Mouse (Mus musculus) telencephalon, adult 2 months (tissue): ENCODE measurements at regions not wholly inside any gene's neighbourhood (a gene's known extent, or its start where the extent isn't known, plus 50 kb on each side); places are given as distances from the start of the nearest gene placed in this dataset.

Experiments
- DNase-seq: peaks from one replicate; pipeline ENCODE4 v3.0.0-alpha.2; 2011; ENCODE audit warnings: low read depth, low spot score

DNA sequence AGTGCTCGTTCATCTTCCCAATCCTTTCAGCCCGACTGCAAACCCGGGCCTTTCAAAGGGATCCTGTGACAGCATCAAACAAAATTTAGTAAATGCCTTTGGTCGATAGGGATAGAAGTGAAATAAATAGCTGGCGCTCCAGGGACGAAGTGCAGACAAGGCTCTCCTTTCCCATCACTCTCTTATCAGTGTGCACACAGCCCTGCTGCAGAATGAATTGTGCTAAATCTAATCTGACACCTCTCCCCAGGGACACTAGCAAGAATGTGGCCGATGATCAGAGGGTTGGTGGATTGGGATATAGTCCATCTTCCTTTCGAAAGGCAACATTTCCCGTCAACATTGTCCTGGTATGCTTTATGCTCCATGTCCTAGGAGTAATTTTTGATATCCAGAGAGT, 1372.9 kb upstream of the Tenm4 start:
- no peak for DNase-seq

DNA sequence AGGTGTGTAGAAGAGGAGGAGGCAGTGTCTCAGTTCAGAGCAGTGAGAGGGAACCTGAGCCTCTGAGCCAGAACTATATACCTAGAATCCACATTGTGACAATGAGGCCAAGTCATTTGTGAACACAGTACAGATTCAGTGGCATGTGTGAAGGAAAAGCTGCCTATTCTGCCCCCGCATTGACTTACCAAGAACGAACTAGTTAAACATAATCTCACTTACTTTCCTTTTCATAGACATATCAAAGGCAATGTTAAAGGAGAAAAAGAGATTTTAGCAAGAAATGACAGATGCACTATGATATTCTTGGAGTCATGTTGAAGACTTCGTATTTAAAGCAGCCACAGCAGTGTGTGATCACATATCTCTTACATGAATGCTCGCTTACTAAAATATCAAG, 1329.8 kb upstream of the Tenm4 start:
- peak; percentile 28 for DNase-seq

DNA sequence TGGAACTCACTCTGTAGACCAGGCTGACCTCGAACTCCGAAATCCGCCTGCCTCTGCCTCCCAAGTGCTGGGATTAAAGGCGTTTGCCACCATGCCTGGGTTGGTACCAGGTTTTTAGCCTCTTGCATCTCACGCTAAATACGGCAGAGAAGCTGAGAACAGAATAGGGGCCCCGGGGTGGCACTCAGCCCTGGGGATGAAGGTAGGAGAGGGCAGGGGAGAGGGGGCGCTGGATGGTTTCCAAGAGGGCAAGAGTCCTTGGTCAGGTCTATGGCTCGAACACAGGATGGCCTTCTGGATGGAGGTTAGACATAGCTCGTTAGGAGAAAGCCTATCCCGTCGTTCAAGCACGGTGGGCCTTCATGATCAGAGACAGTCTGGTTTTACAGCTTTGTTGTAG, 1319.7 kb upstream of the Tenm4 start:
- no peak for DNase-seq

DNA sequence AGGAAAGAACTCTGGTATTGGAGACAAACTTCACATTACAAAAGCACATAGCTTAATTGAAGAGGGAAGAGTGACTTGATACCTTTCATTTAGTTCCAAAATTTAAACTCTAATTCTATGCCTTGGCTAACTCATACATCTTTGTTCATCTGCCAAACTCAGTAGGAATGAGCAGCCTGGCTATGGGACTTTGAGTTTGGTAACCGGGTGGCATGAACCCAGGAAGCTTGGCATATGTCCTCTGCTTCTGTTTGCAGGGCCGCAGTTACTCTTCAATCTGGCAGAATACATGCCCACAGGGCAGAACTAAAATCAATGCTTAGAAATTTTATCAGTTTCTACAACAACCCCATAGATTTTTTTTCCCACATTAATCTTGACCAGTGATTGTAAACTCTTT, 1314.4 kb upstream of the Tenm4 start:
- DNase-seq = no peak

DNA sequence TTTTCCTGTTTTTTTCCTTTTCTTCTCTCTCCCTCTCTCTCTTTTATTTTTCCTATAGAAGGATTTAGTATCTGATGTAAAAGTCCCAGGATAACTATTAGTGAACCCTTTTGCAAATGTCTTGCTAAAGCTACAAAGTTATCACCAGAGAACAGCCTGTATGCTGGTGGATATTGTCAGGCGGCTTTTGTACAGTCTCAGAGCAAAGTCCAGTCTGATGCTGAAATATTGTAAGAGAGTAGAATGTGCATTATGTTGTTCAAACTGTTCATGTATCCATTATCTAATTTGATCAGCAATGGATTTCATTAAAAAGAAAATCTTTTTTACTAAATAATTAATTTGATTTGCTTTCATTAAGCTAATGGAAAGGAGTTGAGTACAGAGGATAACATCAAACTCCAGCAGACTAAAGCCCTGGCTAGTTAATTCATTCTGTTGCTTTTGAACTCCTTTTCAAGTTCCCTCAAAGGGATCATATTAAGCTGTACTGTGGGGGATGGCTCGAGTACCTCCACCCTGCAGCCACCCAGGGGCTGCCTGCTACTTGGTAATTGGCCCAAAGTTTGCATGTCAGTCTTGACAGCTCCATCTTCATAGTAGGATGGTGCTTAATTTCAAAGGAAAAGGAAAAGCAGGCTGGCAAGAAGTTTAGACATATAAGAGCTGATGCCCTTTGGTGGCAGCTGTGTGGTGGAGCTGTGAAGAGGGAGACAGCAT, 1280.2 kb upstream of the Tenm4 start:
- DNase-seq = no peak

DNA sequence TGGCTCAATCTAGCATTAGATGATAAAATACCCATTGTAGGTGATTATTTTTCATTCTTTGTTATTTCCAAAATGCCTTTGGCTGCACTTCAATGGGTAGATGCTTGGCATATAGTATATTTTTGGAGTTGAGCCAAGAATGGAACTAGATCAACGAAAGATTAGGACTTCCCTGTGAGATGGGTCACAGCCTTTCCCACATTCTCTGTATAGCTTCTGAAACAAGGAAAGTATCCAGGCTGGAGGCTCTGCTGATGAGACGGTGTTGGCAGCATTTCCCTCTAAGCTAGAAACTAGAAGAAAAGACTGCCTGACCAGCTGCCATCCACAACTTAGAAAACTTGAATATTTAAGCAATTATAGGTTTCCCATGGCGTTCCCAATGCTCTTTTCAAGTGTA, 1273.0 kb upstream of the Tenm4 start:
- no peak for DNase-seq

DNA sequence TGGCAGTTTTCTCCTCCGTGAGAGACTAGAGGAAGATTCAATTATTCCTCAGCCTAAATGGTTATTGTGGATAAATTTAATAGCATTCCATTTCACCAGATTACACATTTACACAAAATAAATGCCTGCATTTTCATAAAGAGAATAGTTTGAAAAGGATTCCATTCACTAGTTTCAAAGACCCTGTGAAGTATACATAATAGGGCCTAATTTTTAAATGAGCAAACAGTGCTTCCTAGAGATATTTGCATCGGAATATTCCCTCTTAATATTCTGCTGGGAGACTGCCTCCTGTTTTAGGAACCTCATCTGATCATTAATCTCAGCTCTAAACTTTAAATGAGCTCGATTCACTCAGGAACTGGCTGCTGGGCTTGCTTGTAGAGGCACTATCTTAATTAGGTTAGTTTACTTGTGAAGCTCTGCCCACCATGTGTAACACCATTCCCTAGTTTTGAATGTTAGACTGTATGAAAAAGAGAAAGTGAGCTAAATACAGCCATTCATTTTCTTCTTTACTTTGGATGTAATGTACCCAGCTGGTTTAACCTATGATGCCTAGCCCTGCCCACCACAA, 1244.4 kb upstream of the Tenm4 start:
- DNase-seq = no peak

DNA sequence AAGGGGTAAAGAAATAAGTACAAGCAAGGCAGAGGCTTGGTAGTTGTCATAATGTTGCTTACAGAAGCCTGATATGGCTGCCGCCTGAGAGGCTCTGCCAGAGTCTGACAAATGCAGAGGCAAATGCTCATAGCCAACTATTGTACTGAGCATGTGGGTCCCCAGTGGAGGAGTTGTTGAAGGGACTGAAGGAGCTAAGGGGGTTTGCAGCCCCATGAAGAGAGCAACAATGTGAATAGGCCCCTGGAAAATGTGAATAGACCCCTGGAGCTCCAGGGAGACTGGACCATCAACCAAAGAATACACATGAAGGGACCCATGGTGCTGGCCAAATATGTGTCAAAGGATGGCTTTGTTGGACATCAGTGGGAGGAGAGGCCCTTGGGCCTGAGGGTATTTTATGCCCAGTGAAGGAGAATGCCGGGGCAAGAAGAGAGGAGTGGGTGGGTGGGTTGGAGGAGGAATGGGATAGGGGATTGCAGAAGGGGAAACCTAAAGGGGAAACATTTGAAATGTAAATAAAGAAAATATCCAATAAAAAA, 1207.2 kb upstream of the Tenm4 start:
- DNase-seq = no peak

DNA sequence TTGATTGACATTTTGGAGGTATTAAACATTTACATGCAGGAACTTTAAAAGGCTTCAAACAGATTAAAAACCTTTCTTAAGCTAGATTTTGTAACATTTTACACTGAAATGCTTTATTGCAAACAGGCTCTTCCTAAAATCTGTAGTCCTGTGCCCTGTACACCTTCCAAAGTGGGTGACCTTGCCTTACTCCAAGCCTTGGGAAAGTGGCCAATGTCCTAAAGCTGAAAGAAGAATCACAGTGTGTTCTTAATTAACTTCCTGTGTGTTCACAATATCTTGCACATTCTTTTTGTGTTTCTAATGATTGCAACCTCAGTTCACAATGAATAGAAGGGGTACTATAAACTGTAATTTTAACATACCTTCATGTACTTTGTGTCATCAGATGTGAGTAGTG, 1203.4 kb upstream of the Tenm4 start:
- no peak for DNase-seq

DNA sequence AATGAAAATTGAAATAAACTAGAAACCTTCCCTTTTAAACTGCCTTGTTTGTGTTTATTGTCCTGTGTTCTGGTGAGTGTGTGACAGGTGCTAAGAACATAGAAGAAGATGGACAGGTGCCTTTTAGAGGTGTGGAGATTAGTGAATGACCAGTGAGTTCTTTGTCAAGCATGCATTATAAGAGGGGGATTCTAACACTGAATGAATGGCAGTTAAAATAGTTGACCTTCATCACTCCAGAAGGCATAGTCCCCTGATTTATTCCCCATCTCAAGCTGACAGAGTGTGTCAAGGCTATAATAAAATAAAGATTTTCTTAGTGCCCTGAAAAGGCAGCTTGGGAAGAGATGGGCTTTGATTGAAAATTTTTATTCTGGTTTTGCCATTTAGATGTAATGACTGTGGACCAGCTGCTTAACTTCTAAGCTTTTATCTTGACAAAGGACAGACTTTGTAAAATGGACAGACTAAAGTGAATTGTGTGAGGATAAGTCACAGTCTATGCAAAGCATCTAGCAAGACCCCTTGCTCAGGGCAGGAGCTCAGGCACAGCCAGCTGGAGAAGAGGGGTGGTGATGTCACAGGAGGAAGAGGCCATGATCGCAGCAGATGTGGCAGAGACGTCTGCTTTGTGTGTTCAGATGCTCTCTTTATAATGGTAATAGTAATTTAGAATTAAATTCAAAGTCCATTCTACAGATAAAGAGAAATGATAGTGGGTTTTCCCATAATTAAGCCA, 1195.8 kb upstream of the Tenm4 start:
- DNase-seq = no peak

DNA sequence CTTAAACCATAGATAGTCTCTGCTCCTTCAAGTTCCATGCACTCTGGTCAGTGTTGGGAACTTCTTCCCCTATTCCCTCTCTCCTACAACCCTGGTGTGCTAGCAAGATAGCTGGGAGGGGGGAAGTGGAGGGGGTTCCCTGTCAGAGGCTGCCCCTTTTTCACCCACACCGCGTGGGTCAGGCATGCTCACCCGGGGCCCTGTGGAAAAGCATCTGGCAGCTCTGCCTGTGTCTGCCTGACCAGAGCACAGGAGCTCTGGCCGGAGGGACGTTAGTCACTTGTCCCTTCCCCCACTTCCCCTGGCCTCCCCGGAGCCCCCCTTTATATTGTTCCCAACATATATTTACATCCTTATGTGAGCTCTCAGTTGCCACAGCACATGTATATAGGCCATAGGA, 1174.8 kb upstream of the Tenm4 start:
- no peak for DNase-seq

DNA sequence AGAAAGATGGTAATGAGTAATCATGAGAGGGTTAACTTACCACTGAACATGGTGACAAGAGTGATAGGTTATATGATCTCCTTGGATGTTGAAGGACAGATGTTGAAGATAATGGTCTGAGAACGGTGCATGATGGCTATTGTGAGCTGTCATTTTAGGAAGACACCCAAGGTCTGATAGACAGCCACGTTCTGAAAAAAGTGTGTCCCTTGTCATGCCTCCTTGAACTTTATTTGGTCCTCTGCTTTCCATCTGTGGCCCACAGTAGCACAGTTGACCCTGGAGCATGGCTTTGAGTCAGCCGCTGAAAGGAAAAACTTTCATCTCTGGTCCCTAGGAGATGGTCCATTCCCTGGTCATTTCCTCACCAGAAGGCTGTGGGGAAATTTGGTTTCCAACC, 1166.9 kb upstream of the Tenm4 start:
- no peak for DNase-seq

DNA sequence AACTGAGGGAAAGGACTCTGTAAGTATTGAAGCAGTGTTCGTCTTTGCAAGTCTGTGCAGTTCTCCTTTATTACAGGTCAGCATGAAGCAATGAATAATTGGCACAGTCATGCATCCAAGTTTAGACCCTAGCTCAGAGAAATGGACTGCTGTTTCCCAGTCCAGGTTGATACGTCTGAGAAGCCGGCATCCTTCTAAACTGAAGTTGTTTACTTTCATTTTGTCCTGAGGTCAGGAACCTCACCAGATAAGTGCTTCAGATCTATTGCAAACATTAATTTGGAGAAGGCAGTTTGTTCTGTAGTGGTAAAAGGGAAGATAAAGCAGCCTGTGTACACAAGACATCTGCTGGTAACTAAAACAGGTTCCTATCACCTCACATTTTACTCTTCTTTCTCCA, 1165.6 kb upstream of the Tenm4 start:
- DNase-seq = no peak

DNA sequence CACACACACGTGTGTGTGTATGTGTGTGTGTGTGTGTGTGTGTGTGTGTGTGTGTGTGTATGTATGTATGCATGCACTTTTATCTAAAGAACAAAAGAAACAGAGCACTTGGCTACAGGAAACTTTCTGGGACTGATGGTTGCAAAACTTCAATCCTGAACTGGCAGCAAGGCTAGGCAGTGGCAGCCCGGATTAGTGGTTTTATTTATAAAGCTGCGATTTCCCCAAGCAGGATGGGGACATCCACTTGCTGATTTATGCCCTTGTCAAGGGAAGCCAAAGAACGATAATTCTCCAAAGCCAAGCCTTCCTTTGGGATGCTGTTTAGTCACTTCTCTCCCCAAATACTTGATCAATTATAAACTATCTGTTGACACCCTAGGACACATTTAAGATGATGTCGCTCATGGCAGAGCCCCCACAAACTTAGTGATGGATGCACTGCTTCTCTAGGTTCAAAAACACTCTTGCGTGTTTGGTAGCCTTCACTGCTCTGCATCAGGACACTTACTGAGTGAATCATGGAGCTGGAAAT, 1162.1 kb upstream of the Tenm4 start:
- no peak for DNase-seq

DNA sequence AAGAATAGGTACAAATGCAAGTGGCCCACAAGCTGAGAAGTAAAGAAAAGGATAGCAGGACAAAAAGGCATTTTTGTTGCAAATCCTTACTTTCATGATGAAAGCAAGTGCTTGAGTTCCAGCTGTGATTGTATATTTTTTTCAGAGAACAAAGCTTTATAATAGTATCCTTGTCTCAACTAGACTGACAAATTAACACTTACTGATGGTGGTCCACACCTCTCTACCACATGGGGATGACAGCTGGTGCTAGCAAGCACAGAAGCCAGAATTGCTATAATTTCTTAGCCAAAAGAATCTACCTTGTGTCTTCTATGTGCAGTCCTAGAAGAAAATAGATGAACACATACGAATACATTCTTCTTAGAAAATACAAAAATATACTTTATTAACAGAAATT, 1150.8 kb upstream of the Tenm4 start:
- no peak for DNase-seq

DNA sequence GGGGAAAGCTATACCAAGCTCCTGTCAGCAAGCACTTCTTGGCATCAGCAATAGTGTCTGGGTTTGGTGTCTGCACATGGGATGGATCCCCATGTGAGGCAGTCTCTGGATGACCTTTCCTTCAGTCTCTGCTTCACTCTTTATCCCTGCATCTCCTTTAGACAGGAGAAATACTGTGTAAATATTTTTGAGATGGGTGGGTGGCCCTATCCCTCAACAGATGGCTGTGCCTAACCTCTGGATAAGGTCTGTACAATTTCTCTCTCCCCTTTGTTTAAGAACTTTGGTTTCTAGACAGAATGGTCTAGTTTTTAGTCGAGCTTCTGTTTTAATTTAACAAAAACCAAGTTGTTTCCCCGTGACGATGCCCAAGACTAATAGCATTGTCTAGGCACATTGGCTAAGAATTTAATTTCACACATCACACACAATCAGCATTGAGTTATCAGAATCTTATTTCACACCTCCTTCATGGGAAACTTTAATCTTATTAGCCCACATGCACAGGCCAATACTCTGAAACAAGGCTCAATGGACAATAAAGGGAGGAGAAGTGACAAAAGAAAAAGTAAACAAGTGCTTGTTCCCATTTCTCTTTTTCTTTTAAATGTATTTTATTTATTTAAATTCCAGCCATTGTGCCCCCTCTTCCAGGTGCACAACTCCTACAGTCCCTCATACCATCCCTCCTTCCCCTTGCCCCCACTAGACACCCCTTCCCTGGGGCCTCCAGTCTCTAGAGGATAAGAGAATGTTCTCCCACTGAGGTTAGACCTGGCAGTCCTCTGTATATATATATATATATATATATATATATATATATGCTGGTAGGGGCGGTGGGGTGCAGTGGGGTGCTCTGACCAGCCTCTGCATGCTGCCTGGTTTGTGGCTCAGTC, 1142.9 kb upstream of the Tenm4 start:
- no peak for DNase-seq
